Mouse (Mus musculus): ENCODE measurements around the gene Socs4. TPM values are rescaled to one million over a fixed set of nuclear protein-coding genes. Genes with fewer than 3 reads are reported as not detected.

Socs4 gene
- total RNA-seq (2021), result 10 to 100 TPM; 13.9 to 14.3 TPM

DNA sequence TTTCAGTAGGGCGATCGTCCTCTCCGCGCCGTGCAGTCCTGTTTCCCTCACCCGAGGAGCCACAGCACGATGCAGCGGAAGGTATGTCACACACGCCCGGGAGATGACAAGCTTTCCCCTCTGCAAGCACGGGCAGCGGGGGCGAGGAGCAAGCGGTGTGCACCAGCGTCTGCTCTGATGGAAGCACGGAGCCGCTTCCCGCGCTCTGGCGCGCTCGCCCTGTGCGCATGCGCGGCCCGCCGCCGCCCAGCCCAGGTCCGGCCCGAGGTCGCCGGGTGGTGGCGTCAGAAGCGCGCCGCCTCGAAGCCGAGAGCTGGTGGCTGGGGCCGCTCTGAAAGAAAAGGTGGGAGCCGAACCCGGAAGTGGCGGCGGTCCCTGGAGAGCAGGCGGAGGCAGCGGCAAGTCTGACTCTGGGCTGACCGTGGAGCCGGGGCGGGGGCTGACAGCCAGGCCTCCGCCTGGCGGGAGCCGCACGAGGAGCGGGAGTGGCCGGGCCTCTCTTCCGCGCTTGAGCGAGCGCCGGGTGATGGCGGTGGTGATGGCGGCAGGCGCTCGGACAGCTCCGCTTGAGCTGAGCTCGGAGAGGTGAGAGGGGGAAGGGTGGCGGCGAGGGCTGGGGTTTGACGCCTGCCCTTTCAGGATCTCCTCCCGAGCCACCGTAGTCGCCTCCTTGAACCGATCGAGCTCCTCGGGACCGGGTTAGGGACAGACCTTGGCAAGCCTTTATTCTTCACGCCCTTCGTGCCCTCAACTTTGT is at the start of gene Socs4, which contains the start of gene Wdhd1:
Gene Socs4 (plus strand): TSS at position 295 of the 757 bp plus-strand sequence.
Gene Wdhd1 (minus strand): TSS at position 221 of the 757 bp plus-strand sequence.
- DNase-seq, result peak; percentile 94 to 97

DNA sequence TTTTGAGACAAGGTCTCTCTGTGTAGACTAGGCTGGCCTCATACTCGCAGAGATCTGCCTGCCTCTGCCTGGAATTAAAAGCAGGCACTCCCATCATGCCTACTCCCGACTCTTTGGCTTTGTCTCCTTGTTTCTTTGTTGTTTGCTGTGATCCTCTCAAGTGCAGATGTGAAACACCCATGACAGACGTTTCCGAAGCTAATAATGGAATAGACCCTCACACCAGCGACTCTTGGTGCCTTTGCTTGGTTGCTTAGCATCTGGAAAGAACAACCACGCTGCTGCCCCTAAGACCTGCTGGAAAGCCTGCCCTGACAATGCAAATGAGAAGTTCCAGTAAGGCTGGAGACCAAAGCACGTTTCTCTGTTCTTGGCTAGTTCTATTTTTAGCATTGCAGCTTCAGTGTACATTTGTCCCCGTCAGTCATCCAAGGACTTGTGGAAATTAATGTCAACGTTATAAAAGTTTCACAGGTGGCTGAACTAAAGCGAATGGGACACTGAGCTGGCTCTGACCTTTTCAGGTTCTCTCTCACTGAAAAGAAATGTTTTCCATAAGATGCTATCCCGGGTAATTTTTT is 46.8 kb upstream of the Socs4 start:
- intact Hi-C loops (cut with DNase I), result no loop called here
- DNase-seq, result no peak

More for the DNA sequence above, at the start of gene Socs4, which contains the start of gene Wdhd1:
- intact Hi-C loops (cut with DNase I), result loop anchor here (2.0 kb wide), 2 partner anchors 22 to 120 kb away; partner anchors contain the start of gene Mapk1ip1l

DNA sequence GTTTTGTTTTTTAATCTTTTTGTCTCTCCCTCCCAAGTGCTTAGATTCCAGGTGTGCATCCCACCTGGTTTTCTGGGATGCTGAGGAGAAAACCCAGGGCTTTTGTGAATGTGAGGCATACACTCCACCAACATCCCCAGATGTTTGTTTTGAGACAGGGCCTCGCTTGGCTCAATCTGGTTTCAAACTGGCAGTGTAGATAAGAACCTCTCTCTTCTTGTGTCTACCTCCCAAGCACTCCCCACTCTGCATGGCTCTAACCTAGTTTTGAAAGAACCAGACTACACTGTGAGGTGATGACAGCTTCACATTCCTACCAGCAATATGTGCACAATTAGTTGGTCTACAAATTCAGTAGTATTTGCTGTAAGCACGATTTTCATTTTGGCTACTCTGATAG is 43.1 kb upstream of the Socs4 start:
- DNase-seq, result no peak
- intact Hi-C loops (cut with DNase I), result no loop called here

DNA sequence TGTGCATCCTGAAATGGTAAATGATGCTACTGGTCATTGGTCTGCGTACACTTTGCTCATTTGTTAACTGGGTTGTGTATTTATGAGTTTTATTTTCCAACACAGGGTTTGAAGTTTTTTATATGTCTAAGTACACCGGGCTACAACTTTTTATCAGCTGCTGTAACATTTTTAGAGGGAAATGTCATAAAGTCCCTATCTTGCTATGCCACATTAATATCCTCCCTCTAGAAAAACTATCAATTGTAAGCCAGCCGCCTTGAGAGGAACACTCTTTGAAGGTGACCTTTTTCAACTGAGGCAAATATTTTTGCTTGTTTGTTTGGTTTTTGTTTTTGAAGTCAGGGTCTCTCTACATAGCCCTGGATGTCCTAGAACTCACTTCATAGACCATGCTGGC is 42.7 kb upstream of the Socs4 start:
- intact Hi-C loops (cut with DNase I), result no loop called here
- DNase-seq, result no peak

DNA sequence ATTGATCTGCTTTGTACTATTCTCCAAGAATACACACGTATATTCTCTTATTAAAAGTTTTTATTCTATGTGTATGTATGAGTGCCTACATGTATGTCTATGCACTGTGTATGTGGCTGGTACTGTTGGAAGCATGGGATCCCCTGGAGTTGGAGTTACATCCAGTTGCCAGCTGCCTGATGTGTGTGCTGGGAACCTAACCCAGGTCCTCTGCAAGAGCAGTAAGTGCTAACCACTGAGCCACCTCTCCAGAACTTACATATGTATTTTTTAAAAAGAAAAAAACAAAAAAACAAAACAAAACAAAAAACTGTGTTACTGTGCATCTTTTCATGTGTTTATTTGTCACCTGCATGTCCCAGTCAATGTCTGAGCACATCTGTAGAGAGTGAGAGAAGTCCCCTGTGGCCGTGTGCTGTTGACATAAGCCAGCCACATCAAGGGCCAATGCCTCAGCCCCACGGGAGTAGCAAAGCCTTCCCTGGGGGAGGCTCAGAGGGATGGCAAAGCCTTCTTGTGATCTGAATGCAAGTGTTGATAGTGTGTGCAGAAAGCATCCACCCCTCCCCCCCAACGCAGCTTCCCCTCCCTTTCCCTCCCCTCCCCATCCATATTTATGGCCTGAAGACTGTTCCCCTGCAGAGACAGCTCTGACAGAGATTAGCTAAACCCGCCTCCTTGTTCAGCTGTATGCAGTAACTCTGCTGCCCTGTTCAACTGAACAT is 42.0 kb upstream of the Socs4 start:
- intact Hi-C loops (cut with DNase I), result no loop called here
- no peak for DNase-seq

DNA sequence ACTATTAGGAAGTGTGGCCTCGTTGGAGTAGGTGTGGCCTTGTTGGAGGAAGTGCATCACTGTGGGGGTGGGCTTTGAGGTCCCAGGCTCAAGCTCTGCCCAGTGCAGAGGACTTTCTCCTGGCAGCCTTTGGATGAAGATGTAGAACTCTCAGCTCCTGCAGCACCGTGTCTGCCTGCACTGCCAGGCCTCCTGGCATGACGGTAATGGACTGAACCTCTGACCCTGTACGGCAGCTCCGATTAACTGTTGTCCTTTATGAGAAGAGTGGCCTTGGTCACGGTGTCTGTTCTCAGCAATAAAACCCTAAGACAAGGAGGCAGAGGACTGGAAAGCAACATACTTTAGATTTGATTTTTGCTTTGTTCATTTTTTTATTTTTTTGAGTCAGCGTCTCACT is 40.2 kb upstream of the Socs4 start:
- DNase-seq, result no peak
- intact Hi-C loops (cut with DNase I), result no loop called here

- no peak for DNase-seq
- intact Hi-C loops (cut with DNase I), result no loop called here
These were observed 39.4 kb upstream of the Socs4 start for GRCm38 (mm10) chr14:47237286-47237685.

DNA sequence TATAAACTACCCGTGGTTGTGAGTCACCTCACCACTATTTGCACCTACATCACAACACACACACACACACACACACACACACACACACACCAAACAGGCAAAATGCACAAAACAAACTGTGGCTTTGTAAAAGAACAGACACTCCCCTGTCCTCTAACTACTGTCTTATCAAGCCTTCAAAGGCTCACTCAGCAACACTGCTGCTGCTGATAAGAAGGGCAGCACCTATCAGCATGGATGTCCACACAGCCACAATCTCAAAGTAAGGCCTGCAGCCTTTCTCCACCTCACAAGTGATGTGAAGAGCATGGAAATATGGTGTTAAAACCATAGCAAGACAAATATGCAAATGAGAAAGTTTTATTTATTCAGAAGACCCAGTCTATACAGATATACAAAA is 36.1 kb upstream of the Socs4 start:
- no peak for DNase-seq
- intact Hi-C loops (cut with DNase I), result no loop called here

- no peak for DNase-seq
- intact Hi-C loops (cut with DNase I), result no loop called here
These were observed 35.7 kb upstream of the Socs4 start for GRCm38 (mm10) chr14:47241046-47241445.

GRCm38 (mm10) chr14:47242753-47243152 is 34.0 kb upstream of the Socs4 start:
- DNase-seq, result no peak
- intact Hi-C loops (cut with DNase I), result no loop called here

DNA sequence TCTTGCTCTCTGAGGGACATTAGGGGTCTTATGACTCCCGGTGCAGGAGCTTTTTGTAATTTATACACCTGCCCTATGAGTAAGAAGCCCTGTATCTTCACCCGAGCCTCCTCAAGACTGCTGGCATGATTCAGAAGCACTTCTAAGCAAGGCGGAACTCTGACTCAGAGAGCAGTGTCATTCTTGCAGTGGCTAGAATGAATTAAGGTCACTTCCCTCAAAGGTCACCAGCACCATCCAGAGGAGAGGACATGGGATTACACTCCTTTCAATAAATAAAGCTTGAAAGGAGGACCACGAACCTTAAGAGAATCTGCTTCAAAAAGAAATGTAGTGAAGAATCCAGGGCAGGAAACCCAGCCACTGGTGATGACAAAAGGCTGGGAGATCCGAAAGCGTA is 26.9 kb upstream of the Socs4 start:
- DNase-seq, result no peak
- intact Hi-C loops (cut with DNase I), result loop anchor here (5.0 kb wide), 2 partner anchors 163 to 1258 kb away; no protein-coding TSS in a partner anchor

GRCm38 (mm10) chr14:47264866-47265265 is 11.9 kb upstream of the Socs4 start:
- intact Hi-C loops (cut with DNase I), result no loop called here
- DNase-seq, result no peak

DNA sequence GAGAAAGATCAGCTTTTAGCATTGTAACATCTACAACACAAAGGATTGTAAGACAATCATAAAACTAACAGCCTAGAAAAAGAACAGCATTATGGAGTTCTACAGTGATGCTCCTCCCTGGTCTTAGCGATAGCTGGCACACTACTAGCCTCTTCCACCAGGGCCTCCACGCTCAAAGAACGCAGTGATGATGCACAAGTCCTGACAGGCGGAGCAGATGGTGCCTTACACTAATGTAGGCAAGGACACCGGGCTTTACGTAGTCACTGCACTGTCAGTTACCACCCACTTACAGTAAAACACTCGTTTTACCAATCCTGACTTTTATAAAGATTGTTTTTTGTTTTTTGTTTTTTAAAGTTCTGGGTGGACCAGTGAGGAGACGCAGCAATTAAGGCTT is 10.9 kb upstream of the Socs4 start:
- DNase-seq, result no peak
- intact Hi-C loops (cut with DNase I), result no loop called here

DNA sequence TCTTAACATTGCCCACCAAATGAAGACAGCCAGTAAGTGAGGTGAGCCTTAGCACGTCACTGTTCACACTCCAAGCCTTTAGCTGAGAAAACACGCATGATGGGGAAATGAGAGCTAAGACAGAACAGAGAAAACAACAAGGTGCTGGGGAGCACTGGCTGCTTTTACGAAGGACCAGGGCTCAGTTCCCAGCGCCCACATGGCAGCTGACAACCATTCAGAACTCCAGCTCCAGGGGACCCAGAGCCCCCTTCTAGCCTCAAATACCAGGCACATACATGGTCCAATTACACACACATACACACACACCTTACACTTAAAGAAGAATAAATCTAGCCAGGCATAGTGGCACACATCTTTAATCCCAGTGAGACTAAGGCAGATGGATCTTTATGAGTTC is 7.7 kb upstream of the Socs4 start:
- no peak for DNase-seq
- intact Hi-C loops (cut with DNase I), result no loop called here

- intact Hi-C loops (cut with DNase I), result no loop called here
- no peak for DNase-seq
These were observed 7.0 kb upstream of the Socs4 start for GRCm38 (mm10) chr14:47269706-47270105.

- intact Hi-C loops (cut with DNase I), result no loop called here
- no peak for DNase-seq
These were observed 3.0 kb upstream of the Socs4 start for GRCm38 (mm10) chr14:47273751-47274150.

GRCm38 (mm10) chr14:47275417-47275816 is 1.3 kb upstream of the Socs4 start:
- no peak for DNase-seq
- intact Hi-C loops (cut with DNase I), result no loop called here

DNA sequence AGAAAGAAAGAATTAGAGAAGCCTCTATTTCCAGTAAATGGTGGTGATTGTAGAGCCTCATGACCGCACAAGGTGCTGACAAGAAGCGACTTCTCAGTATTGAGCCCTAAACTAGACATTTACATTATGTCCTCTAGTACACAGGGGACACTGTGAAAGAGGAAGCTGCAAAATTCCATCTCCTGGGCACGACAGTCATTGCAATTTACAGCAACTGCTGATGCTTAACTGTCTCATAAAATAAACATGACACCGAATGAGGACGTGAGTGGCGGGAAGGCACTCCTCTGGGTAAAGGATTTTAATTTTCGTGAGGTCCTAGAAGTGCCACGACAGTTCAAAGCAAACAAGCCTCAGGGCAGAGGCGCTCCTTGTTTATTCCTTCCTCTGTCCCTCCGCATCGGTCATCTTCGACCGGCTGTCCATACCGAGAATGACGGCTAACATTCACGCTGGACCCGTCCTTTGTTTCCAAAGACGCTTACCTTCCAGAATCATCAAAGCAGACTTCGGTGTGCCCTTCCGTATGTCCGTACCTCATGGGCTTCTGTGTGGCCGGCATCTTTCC is 611 bp upstream of the Socs4 start:
- DNase-seq, result no peak
- intact Hi-C loops (cut with DNase I), result loop anchor here (2.0 kb wide), 2 partner anchors 23 to 121 kb away; partner anchors contain the start of gene Mapk1ip1l

DNA sequence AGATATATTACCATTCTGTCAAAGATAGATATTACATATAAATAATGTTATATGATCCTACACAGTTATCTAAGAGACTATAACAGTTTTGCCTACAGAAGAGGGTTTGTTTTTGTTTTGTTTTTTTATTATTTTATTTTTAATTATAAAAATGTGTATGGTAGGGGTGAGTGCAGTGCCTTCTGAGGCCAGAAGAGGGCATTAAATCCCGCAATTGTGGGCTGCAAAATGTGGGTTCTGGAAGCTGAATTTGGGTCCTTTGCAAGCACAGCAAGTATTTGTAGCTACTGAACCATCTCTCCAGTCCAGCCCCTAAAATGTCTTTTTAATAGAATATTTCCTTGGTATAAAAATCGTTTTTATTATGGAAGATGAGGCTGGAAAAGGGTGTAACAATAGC is 2.3 kb downstream of the Socs4 start:
- no peak for DNase-seq
- intact Hi-C loops (cut with DNase I), result no loop called here

DNA sequence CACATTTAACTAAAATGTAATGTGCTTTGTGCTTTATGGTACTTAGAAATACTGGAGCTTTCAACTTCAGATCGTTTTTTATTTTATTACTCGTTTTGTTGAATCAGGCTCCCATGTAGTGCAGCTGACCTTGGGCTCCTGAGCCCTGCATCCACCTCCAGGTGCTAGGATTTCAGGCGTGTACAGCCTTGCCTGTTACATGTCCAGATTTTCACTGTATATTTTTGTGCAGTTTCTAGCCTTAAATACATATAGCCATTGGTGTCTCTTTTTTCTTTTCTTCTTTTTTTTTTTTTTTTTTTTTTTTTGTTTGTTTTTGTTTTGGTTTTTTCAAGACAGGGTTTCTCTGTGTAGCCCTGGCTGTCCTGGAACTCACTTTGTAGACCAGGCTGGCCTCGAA is 4.8 kb downstream of the Socs4 start:
- no peak for DNase-seq
- intact Hi-C loops (cut with DNase I), result no loop called here

GRCm38 (mm10) chr14:47283568-47283967 is 6.8 kb downstream of the Socs4 start:
- no peak for DNase-seq
- intact Hi-C loops (cut with DNase I), result no loop called here

Measured in heart, postnatal 36 days (tissue).